ENCODE assay signal across 8 mouse cellular contexts in genomic region chr9:98601837-98602359, GRCm38 (mm10). TPM values are rescaled to one million over a fixed set of nuclear protein-coding genes. Genes with fewer than 3 reads are reported as not detected.
A peak's percentile ranks its signal among the peaks of the same experiment; 100 is the strongest.
DNase-seq lines count a peak whose midpoint lies in the region; ATAC-seq and TF ChIP-seq lines count a peak whose summit lies in the region.

No protein-coding gene starts in this region.

- H3K9me3 ChIP-seq in hindbrain, embryonic 15.5 days: no peaks in the 10 kb centered on the region
- H3K9me3 ChIP-seq in midbrain, embryonic 14.5 days (ENCODE audit: control insufficient read depth, low read length): no peaks in the 10 kb centered on the region

- WGBS in kidney, adult 2 months: 51% methylated on average over 11 of the region's 11 CpGs
- 57% methylated on average over 11 of the region's 11 CpGs for WGBS in hindbrain, embryonic 15.5 days
- WGBS in midbrain, embryonic 14.5 days: 54% methylated on average over 11 of the region's 11 CpGs

- H3K27me3 ChIP-seq in kidney, adult 2 months (replicated peaks; ENCODE audit: control insufficient read depth, insufficient read depth, low read length): no peaks in the 10 kb centered on the region
- H3K27me3 ChIP-seq in hindbrain, embryonic 15.5 days: peaks cover 4% of the 10 kb centered on the region; the same call in 1 of the 2 replicates
- no peaks in the 10 kb centered on the region for H3K27me3 ChIP-seq in midbrain, embryonic 14.5 days (ENCODE audit: control insufficient read depth, insufficient read depth, low read length)

- no peak for DNase-seq in kidney, adult 2 months
- DNase-seq in kidney, postnatal 4 days: no peak
- no peak for DNase-seq in midbrain, embryonic 14.5 days
- no peak for DNase-seq in spleen, postnatal 14 days (ENCODE audit: low spot score in 2 of 2)
- no peak for DNase-seq in right cerebral cortex, postnatal 36 days (ENCODE audit: low spot score in 2 of 2)
- no peak for DNase-seq in cerebellum, postnatal 25 days

- H3K4me1 ChIP-seq in kidney, adult 2 months (ENCODE audit: control insufficient read depth, insufficient read depth, low read length): peaks cover 5% of the 10 kb centered on the region; the same call in 1 of the 2 replicates
- peaks cover 3% of the 10 kb centered on the region; the same call in 1 of the 2 replicates for H3K4me1 ChIP-seq in cortical plate, adult 2 months (ENCODE audit: control insufficient read depth, insufficient read depth, low read length)
- H3K4me1 ChIP-seq in hindbrain, embryonic 15.5 days (replicated peaks): peaks cover 16% of the 10 kb centered on the region
- H3K4me1 ChIP-seq in midbrain, embryonic 14.5 days (ENCODE audit: control insufficient read depth, insufficient read depth, low read length): peaks cover 9% of the 10 kb centered on the region; the same call in 1 of the 2 replicates

- H3K9ac ChIP-seq in hindbrain, embryonic 15.5 days: peak overlapping the region; percentile 81; the same call in 1 of the 2 replicates
- H3K9ac ChIP-seq in midbrain, embryonic 14.5 days (replicated peaks; ENCODE audit: low read length): peak overlapping the region; percentile 70; the same call in 1 of the 2 replicates

- no peak overlapping the region for H3K27ac ChIP-seq in kidney, adult 2 months (ENCODE audit: insufficient read depth, low read depth, low read length)
- H3K27ac ChIP-seq in cortical plate, adult 2 months (ENCODE audit: insufficient read depth, low read length): no peak overlapping the region
- H3K27ac ChIP-seq in hindbrain, embryonic 15.5 days (replicated peaks): no peak overlapping the region
- H3K27ac ChIP-seq in midbrain, embryonic 14.5 days (replicated peaks; ENCODE audit: low read depth, low read length): no peak overlapping the region

- no peaks in the 10 kb centered on the region for H3K36me3 ChIP-seq in kidney, adult 2 months (ENCODE audit: control insufficient read depth, insufficient read depth, low read length)
- peaks cover 13% of the 10 kb centered on the region for H3K36me3 ChIP-seq in hindbrain, embryonic 15.5 days
- H3K36me3 ChIP-seq in midbrain, embryonic 14.5 days (ENCODE audit: control insufficient read depth, insufficient read depth, low read length): peaks cover 15% of the 10 kb centered on the region

- no peak for TF ChIP-seq CTCF in kidney, adult 2 months (conservative IDR thresholded peaks at IDR 0.05; ENCODE audit: insufficient read depth, insufficient read length, low read depth, low read length)
- no peak for TF ChIP-seq CTCF in cortical plate, adult 2 months (IDR thresholded peaks at IDR 0.05; ENCODE audit: extremely low read depth, insufficient read depth, low read length)

- peak overlapping the region; percentile 90 for H3K4me3 ChIP-seq in kidney, adult 2 months (ENCODE audit: insufficient read depth, low read depth, low read length)
- peak overlapping the region; percentile 89 for H3K4me3 ChIP-seq in cortical plate, adult 2 months (ENCODE audit: insufficient read depth, low read length)
- peak overlapping the region; percentile 78 for H3K4me3 ChIP-seq in hindbrain, embryonic 15.5 days
- peak overlapping the region; percentile 83 for H3K4me3 ChIP-seq in midbrain, embryonic 14.5 days (replicated peaks; ENCODE audit: low read depth, low read length)

- peak; percentile 60 for ATAC-seq in hindbrain, embryonic 15.5 days (ENCODE audit: low FRiP score, low read depth)
- peak; percentile 11; the same call in 1 of the 2 replicates for ATAC-seq in midbrain, embryonic 14.5 days (ENCODE audit: low FRiP score, low TSS enrichment)

- TF ChIP-seq POLR2A in kidney, adult 2 months (IDR thresholded peaks at IDR 0.05; ENCODE audit: low read depth, low read length): no peak
- no peak for TF ChIP-seq POLR2A in cortical plate, adult 2 months (IDR thresholded peaks at IDR 0.05; ENCODE audit: extremely low read depth, insufficient read depth, low read length)

- H3K4me2 ChIP-seq in hindbrain, embryonic 15.5 days: peak overlapping the region; percentile 98
- peak overlapping the region; percentile 93 for H3K4me2 ChIP-seq in midbrain, embryonic 14.5 days (ENCODE audit: low read length)

RNA-seq across cellular contexts. Expression of gene Mrps22, which starts 0.4 kb away (rescaled TPM):
- 19.7 and 22.4 TPM in 2 replicates for polyA plus RNA-seq in kidney, adult 2 months (2012; rRNA removed)
- 20.5 and 21.7 TPM in 2 replicates for polyA plus RNA-seq in cortical plate, adult 2 months (2012; rRNA removed)
- polyA plus RNA-seq in hindbrain, embryonic 15.5 days (2015; fragmentation: Nextera tagmentation; extraction: Ambion mirVana): 54.0 and 55.8 TPM in 2 replicates
- polyA plus RNA-seq in midbrain, embryonic 14.5 days (2014; fragmentation: Nextera tagmentation; extraction: Ambion mirVana): 50.5 and 52.3 TPM in 2 replicates

RNA-seq across cellular contexts. Expression of gene Copb2, which starts 38.4 kb away (rescaled TPM):
- polyA plus RNA-seq in kidney, adult 2 months (2012; rRNA removed): 37.8 and 43.3 TPM in 2 replicates
- polyA plus RNA-seq in cortical plate, adult 2 months (2012; rRNA removed): 56.5 and 59.8 TPM in 2 replicates
- polyA plus RNA-seq in hindbrain, embryonic 15.5 days (2015; fragmentation: Nextera tagmentation; extraction: Ambion mirVana): 118 and 121 TPM in 2 replicates
- polyA plus RNA-seq in midbrain, embryonic 14.5 days (2014; fragmentation: Nextera tagmentation; extraction: Ambion mirVana): 84.0 and 146 TPM in 2 replicates
